Mouse (Mus musculus): Measurements from ENCODE around the gene Cpm.

GRCm38 (mm10) chr10:117674359-117675019 is 45.2 kb downstream of the Cpm start:
- TF ChIP-seq POLR2A (IDR thresholded peaks at IDR 0.05; ENCODE audit: insufficient read depth, low read length) (no peak), CTCF (IDR thresholded peaks at IDR 0.05; ENCODE audit: low read depth, low read length) (no peak), EP300 (IDR thresholded peaks at IDR 0.05; ENCODE audit: insufficient read depth, low read depth, low read length) (no peak)

All from ES-Bruce4 (cell line).